8 mouse cellular contexts compared by ENCODE assay signal in the genomic region with DNA sequence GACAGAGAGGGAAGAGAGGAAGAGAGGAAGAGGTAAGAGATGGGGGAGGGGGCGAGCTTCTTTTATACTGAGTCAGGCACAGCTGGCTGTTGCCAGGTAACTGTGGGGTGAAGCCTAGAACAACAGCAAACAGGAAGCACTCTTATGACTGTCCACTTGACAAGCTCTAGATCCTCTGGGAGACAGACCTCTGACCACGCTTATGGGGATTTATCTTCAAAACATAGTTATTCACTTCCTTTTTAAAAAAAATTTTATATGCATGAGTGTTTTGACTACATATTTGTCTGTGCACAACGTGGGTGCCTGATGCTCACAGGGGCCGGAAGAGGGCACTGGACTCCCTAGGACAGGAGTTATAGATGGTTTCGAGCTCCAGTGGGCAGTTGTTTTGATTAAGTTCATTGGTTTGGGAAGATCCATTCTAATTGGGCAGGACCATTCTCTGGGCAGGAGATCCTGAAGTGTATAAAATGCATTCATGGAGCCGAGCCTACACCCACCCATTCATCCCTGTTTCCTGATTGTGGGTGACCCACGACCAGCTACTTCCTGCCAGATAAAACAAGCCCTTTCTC. TPM values are rescaled to one million over a fixed set of nuclear protein-coding genes. Genes with fewer than 3 reads are reported as not detected.
DNase-seq lines count a peak whose midpoint lies in the region; ATAC-seq lines count a peak whose summit lies in the region.

No protein-coding gene starts in this region.

- no peaks in the 10 kb centered on the region for H3K36me3 ChIP-seq in liver, embryonic 11.5 days (ENCODE audit: control insufficient read depth, insufficient read depth, low read length)
- no peaks in the 10 kb centered on the region for H3K36me3 ChIP-seq in embryonic facial prominence, embryonic 10.5 days (replicated peaks)
- H3K36me3 ChIP-seq in limb, embryonic 15.5 days, result no peaks in the 10 kb centered on the region

- H3K4me2 ChIP-seq in liver, embryonic 11.5 days, result peak overlapping the region; percentile 28
- H3K4me2 ChIP-seq in limb, embryonic 15.5 days, result peak overlapping the region; percentile 31; the same call in 1 of the 2 replicates

- no peaks in the 10 kb centered on the region for H3K27me3 ChIP-seq in liver, embryonic 11.5 days (replicated peaks; ENCODE audit: control insufficient read depth, insufficient read depth, low read length)
- H3K27me3 ChIP-seq in embryonic facial prominence, embryonic 10.5 days (replicated peaks; ENCODE audit: low read depth, poor library complexity, severe bottlenecking), result peaks cover 6% of the 10 kb centered on the region; the same call in 1 of the 2 replicates
- H3K27me3 ChIP-seq in limb, embryonic 15.5 days, result no peaks in the 10 kb centered on the region

- ATAC-seq in liver, embryonic 11.5 days (replicated peaks; ENCODE audit: low FRiP score), result 0 out of 2 replicates have a peak, but pooled peaks have one; percentile 22
- no peak for ATAC-seq in limb, embryonic 15.5 days (ENCODE audit: insufficient number of reproducible peaks, low FRiP score, low TSS enrichment, low read depth)
- ATAC-seq in erythroid progenitor cell, adult 5-6 weeks (replicated peaks; ENCODE audit: low FRiP score, poor library complexity, severe bottlenecking), result no peak; the same call in 1 of the 2 replicates

- H3K9me3 ChIP-seq in liver, embryonic 11.5 days (ENCODE audit: control insufficient read depth, low read length), result no peaks in the 10 kb centered on the region
- peaks cover 6% of the 10 kb centered on the region for H3K9me3 ChIP-seq in embryonic facial prominence, embryonic 10.5 days
- H3K9me3 ChIP-seq in limb, embryonic 15.5 days, result no peaks in the 10 kb centered on the region

- intact Hi-C loops in gastrocnemius, postnatal 36 days (cut with DNase I), result no loop called here

- WGBS in liver, embryonic 11.5 days, result 18% methylated on average over 7 of the region's 7 CpGs
- 22% methylated on average over 7 of the region's 7 CpGs for WGBS in embryonic facial prominence, embryonic 10.5 days
- 25% methylated on average over 7 of the region's 7 CpGs for WGBS in limb, embryonic 15.5 days

- H3K4me3 ChIP-seq in liver, embryonic 11.5 days (ENCODE audit: low read depth, low read length), result no peak overlapping the region
- peak overlapping the region; percentile 42; the same call in 1 of the 2 replicates for H3K4me3 ChIP-seq in embryonic facial prominence, embryonic 10.5 days
- H3K4me3 ChIP-seq in limb, embryonic 15.5 days, result no peak overlapping the region

- peaks cover 6% of the 10 kb centered on the region; the same call in 1 of the 2 replicates for H3K4me1 ChIP-seq in liver, embryonic 11.5 days (replicated peaks; ENCODE audit: control insufficient read depth, insufficient read depth, low read length)
- H3K4me1 ChIP-seq in embryonic facial prominence, embryonic 10.5 days, result peaks cover 46% of the 10 kb centered on the region
- peaks cover 20% of the 10 kb centered on the region for H3K4me1 ChIP-seq in limb, embryonic 15.5 days

- H3K9ac ChIP-seq in liver, embryonic 11.5 days (ENCODE audit: low read depth, low read length), result no peak overlapping the region
- no peak overlapping the region for H3K9ac ChIP-seq in limb, embryonic 15.5 days

- DNase-seq in liver, embryonic 11.5 days (ENCODE audit: low spot score), result no peak
- no peak for DNase-seq in liver
- peak; percentile 39 for DNase-seq in embryonic facial prominence, embryonic 10.5 days (ENCODE audit: low spot score)
- peak; percentile 47 to 74 for DNase-seq in thymus, adult 18-20 months
- no peak for DNase-seq in gastrocnemius, postnatal 36 days
- DNase-seq in layer of hippocampus, adult 9-11 months, result no peak

- H3K27ac ChIP-seq in liver, embryonic 11.5 days (ENCODE audit: low read depth, low read length), result no peak overlapping the region
- peak overlapping the region; percentile 78 for H3K27ac ChIP-seq in embryonic facial prominence, embryonic 10.5 days (replicated peaks)
- H3K27ac ChIP-seq in limb, embryonic 15.5 days, result peak overlapping the region; percentile 61; the same call in 1 of the 2 replicates

RNA-seq across cellular contexts. Expression of a gene that starts 0.8 kb away (rescaled TPM):
- 0.13 TPM in 1 of 2 replicates, not detected in the other for polyA plus RNA-seq in liver, embryonic 11.5 days (2014; fragmentation: Nextera tagmentation; extraction: Ambion mirVana)
- polyA plus RNA-seq in embryonic facial prominence, embryonic 10.5 days (2016; fragmentation: Nextera tagmentation; extraction: Ambion mirVana), result 0.26 and 0.46 TPM in 2 replicates
- 3.4 and 3.8 TPM in 2 replicates for polyA plus RNA-seq in limb, embryonic 15.5 days (2015; fragmentation: Nextera tagmentation; extraction: Ambion mirVana)
- total RNA-seq in gastrocnemius, postnatal 36 days (2021), result under 1 TPM in 1 of 2 experiments, not detected in 1; 0.51 TPM
- not detected in 2 replicates for total RNA-seq in erythroid progenitor cell, adult 5-6 weeks (2015; ENCODE audit: low replicate concordance)
- total RNA-seq in erythroid progenitor cell, adult 5-6 weeks (2017; ENCODE audit: low replicate concordance), result not detected in 2 replicates

RNA-seq across cellular contexts. Expression of a gene that starts 23.2 kb away (rescaled TPM):
- polyA plus RNA-seq in liver, embryonic 11.5 days (2014; fragmentation: Nextera tagmentation; extraction: Ambion mirVana), result 172 and 181 TPM in 2 replicates
- 176 and 179 TPM in 2 replicates for polyA plus RNA-seq in embryonic facial prominence, embryonic 10.5 days (2016; fragmentation: Nextera tagmentation; extraction: Ambion mirVana)
- polyA plus RNA-seq in limb, embryonic 15.5 days (2015; fragmentation: Nextera tagmentation; extraction: Ambion mirVana), result 112 and 115 TPM in 2 replicates
- 10 to 100 TPM; 11.4 to 12.8 TPM for total RNA-seq in gastrocnemius, postnatal 36 days (2021)
- total RNA-seq in erythroid progenitor cell, adult 5-6 weeks (2015; ENCODE audit: low replicate concordance), result 42.3 and 93.0 TPM in 2 replicates
- total RNA-seq in erythroid progenitor cell, adult 5-6 weeks (2017; ENCODE audit: low replicate concordance), result 40.6 and 66.0 TPM in 2 replicates

RNA-seq across cellular contexts. Expression of a gene that starts 36.6 kb away (rescaled TPM):
- polyA plus RNA-seq in liver, embryonic 11.5 days (2014; fragmentation: Nextera tagmentation; extraction: Ambion mirVana), result 7.9 and 9.1 TPM in 2 replicates
- 19.8 and 20.9 TPM in 2 replicates for polyA plus RNA-seq in embryonic facial prominence, embryonic 10.5 days (2016; fragmentation: Nextera tagmentation; extraction: Ambion mirVana)
- polyA plus RNA-seq in limb, embryonic 15.5 days (2015; fragmentation: Nextera tagmentation; extraction: Ambion mirVana), result 25.5 and 27.5 TPM in 2 replicates
- under 1 TPM; 0.37 to 0.74 TPM for total RNA-seq in gastrocnemius, postnatal 36 days (2021)
- 0.36 TPM in 1 of 2 replicates, not detected in the other for total RNA-seq in erythroid progenitor cell, adult 5-6 weeks (2015; ENCODE audit: low replicate concordance)
- not detected in 2 replicates for total RNA-seq in erythroid progenitor cell, adult 5-6 weeks (2017; ENCODE audit: low replicate concordance)

RNA-seq across cellular contexts. Expression of a gene that starts 43.5 kb away (rescaled TPM):
- polyA plus RNA-seq in liver, embryonic 11.5 days (2014; fragmentation: Nextera tagmentation; extraction: Ambion mirVana), result 209 and 222 TPM in 2 replicates
- polyA plus RNA-seq in embryonic facial prominence, embryonic 10.5 days (2016; fragmentation: Nextera tagmentation; extraction: Ambion mirVana), result 85.7 and 95.6 TPM in 2 replicates
- polyA plus RNA-seq in limb, embryonic 15.5 days (2015; fragmentation: Nextera tagmentation; extraction: Ambion mirVana), result 21.9 and 37.9 TPM in 2 replicates
- 100 to 1,000 TPM; 180 to 220 TPM for total RNA-seq in gastrocnemius, postnatal 36 days (2021)
- total RNA-seq in erythroid progenitor cell, adult 5-6 weeks (2015; ENCODE audit: low replicate concordance), result 671 and 849 TPM in 2 replicates
- 216 and 291 TPM in 2 replicates for total RNA-seq in erythroid progenitor cell, adult 5-6 weeks (2017; ENCODE audit: low replicate concordance)

Comparison
In these comparisons a context has a peak if more than half of its experiments do, and no peak if none do; other contexts are left out.
1. DNase-seq: peak in embryonic facial prominence, embryonic 10.5 days (single experiment) and thymus, adult 18-20 months (2 of 2); none in liver, embryonic 11.5 days (single experiment), liver (single experiment), gastrocnemius, postnatal 36 days (0 of 2) and layer of hippocampus, adult 9-11 months (single experiment).